Mouse (Mus musculus) lung, postnatal 0 days (tissue): ENCODE results near the gene Olfml2b. TPM values are rescaled to one million over a fixed set of nuclear protein-coding genes. Genes with fewer than 3 reads are reported as not detected.
A peak's percentile ranks its signal among the peaks of the same experiment; 100 is the strongest.

Experiments used
- ATAC-seq: fragments of 200-750 bp; cut with Nextera tagmentation; 2 replicates; pipeline ENCODE4 v1.8.0; 2017; ENCODE audit warnings: moderate library complexity
- DNase-seq: peaks from one replicate; pipeline ENCODE4 v3.0.0-alpha.2; 2016; ENCODE audit warnings: low spot score
- H3K27ac ChIP-seq: fragments of 300-500 bp; sonication (generic); 2 replicates; pipeline ENCODE4 v1.5.1; 2014; ENCODE audit warnings: antibody characterized with exemption, mild to moderate bottlenecking, low read length, mixed read lengths
- H3K27me3 ChIP-seq: fragments of 300-500 bp; sonication (generic); replicated peaks from 2 replicates; pipeline ENCODE4 v1.6.1; 2014; ENCODE audit warnings: low read length, mixed read lengths; ENCODE audit not compliant: insufficient read depth
- H3K36me3 ChIP-seq: fragments of 300-500 bp; sonication (generic); 2 replicates; pipeline ENCODE4 v1.6.1; 2014; ENCODE audit warnings: low read length, mixed read lengths; ENCODE audit not compliant: insufficient read depth
- H3K4me1 ChIP-seq: fragments of 300-500 bp; sonication (generic); 2 replicates; pipeline ENCODE4 v1.6.1; 2014; ENCODE audit warnings: antibody characterized with exemption, low read depth, low read length, mixed read lengths; ENCODE audit not compliant: insufficient read depth
- H3K4me2 ChIP-seq: fragments of 300-500 bp; sonication (generic); replicated peaks from 2 replicates; pipeline ENCODE4 v1.6.1; 2014; ENCODE audit warnings: low read depth, mild to moderate bottlenecking, low read length, moderate library complexity, mixed read lengths
- H3K4me3 ChIP-seq: fragments of 300-500 bp; sonication (generic); 2 replicates; pipeline ENCODE4 v1.5.1; 2014; ENCODE audit warnings: low read depth, low read length
- H3K9ac ChIP-seq: fragments of 300-500 bp; sonication (generic); replicated peaks from 2 replicates; pipeline ENCODE4 v1.6.1; 2014; ENCODE audit warnings: low read depth, mild to moderate bottlenecking
- H3K9me3 ChIP-seq: fragments of 300-500 bp; sonication (generic); 2 replicates; pipeline ENCODE4 v1.6.1; 2016; ENCODE audit warnings: low read length, mixed read lengths
- CTCF ChIP-seq: IDR thresholded peaks from 2 replicates; pipeline ENCODE4 v1.5.1; 2016; ENCODE audit warnings: antibody characterized with exemption, mild to moderate bottlenecking
- EP300 ChIP-seq: IDR thresholded peaks from 2 replicates; pipeline ENCODE4 v1.6.1; 2016; ENCODE audit warnings: antibody characterized with exemption, mild to moderate bottlenecking, control low read depth
- WGBS: fragments of 180-500 bp; shearing (Covaris S2); extraction: QIAGEN DNeasy Blood & Tissue Kit; methylation state at CpG from one replicate; pipeline ENCODE4 v1.1.7; 2014; 5-methylcytosine and 5-hydroxymethylcytosine counted together
- polyA plus RNA-seq: library from polyadenylated mRNA; unstranded; fragments of >200 nt; fragmentation: Nextera tagmentation; extraction: Ambion mirVana; gene quantifications from 2 replicates; pipeline ENCODE4 v1.2.1, GENCODE M21; 2015

Olfml2b gene
- polyA plus RNA-seq: 23.3 and 26.0 TPM in 2 replicates

GRCm38 (mm10) chr1:170644255-170645205, at the start of gene Olfml2b:
Gene Olfml2b (plus strand): TSS chr1:170644532.
- Histone ChIP-seq H3K4me1 (no peaks in the 10 kb centered on the region), H3K9ac (peak within 1 kb of the TSS; percentile 19), H3K27ac (no peak within 1 kb of the TSS), H3K9me3 (no peaks in the 10 kb centered on the region), H3K36me3 (no peaks in the 10 kb centered on the region), H3K27me3 (no peaks in the 10 kb centered on the region), H3K4me3 (peak within 1 kb of the TSS; percentile 45), H3K4me2 (peak within 1 kb of the TSS; percentile 68)
- TF ChIP-seq EP300 (no peak), CTCF (peak; percentile 27; the same call in 1 of the 2 replicates)
- peak; percentile 97 for ATAC-seq
- DNase-seq: peak; percentile 94
- 15% methylated on average over 47 of the region's 51 CpGs for WGBS

GRCm38 (mm10) chr1:170594575-170594974, 49.8 kb upstream of the Olfml2b start:
- Histone ChIP-seq H3K9ac (no peak overlapping the region), H3K4me2 (no peak overlapping the region), H3K4me3 (no peak overlapping the region), H3K9me3 (no peaks in the 10 kb centered on the region), H3K36me3 (no peaks in the 10 kb centered on the region), H3K27ac (no peak overlapping the region), H3K27me3 (no peaks in the 10 kb centered on the region), H3K4me1 (no peaks in the 10 kb centered on the region)
- no peak for TF ChIP-seq CTCF
- no peak for TF ChIP-seq EP300
- DNase-seq (no peak), ATAC-seq (no peak)
- 94% methylated on average over 7 of the region's 7 CpGs for WGBS

- no peak overlapping the region for H3K27ac ChIP-seq
- no peak overlapping the region for H3K9ac ChIP-seq
- peak; percentile 77 for DNase-seq
These were observed 38.9 kb upstream of the Olfml2b start for GRCm38 (mm10) chr1:170605228-170606001.

GRCm38 (mm10) chr1:170607231-170607917, 37.0 kb upstream of the Olfml2b start:
- Histone ChIP-seq H3K9me3 (no peaks in the 10 kb centered on the region), H3K27me3 (no peaks in the 10 kb centered on the region), H3K4me3 (no peak overlapping the region), H3K9ac (no peak overlapping the region), H3K36me3 (no peaks in the 10 kb centered on the region), H3K4me2 (no peak overlapping the region), H3K4me1 (no peaks in the 10 kb centered on the region), H3K27ac (no peak overlapping the region)
- WGBS: 82% methylated on average over 8 of the region's 8 CpGs
- TF ChIP-seq EP300 (no peak), CTCF (no peak)
- ATAC-seq: no peak
- DNase-seq: no peak

More at GRCm38 (mm10) chr1:170605228-170606001, 38.9 kb upstream of the Olfml2b start:
- peak; percentile 71 for ATAC-seq
- no peaks in the 10 kb centered on the region for H3K4me1 ChIP-seq
- no peaks in the 10 kb centered on the region for H3K27me3 ChIP-seq
- H3K36me3 ChIP-seq: no peaks in the 10 kb centered on the region
- WGBS: 51% methylated on average over 21 of the region's 21 CpGs
- no peak overlapping the region for H3K4me2 ChIP-seq
- TF ChIP-seq CTCF: no peak
- no peak for TF ChIP-seq EP300
- no peaks in the 10 kb centered on the region for H3K9me3 ChIP-seq
- H3K4me3 ChIP-seq: no peak overlapping the region

- H3K27me3 ChIP-seq: no peaks in the 10 kb centered on the region
- H3K4me1 ChIP-seq: no peaks in the 10 kb centered on the region
- 62% methylated on average over 3 of the region's 3 CpGs for WGBS
- H3K36me3 ChIP-seq: no peaks in the 10 kb centered on the region
- no peaks in the 10 kb centered on the region for H3K9me3 ChIP-seq
- no peak overlapping the region for H3K9ac ChIP-seq
- ATAC-seq (peak; percentile 28), DNase-seq (peak; percentile 20)
- TF ChIP-seq EP300 (no peak), CTCF (no peak)
- H3K27ac ChIP-seq: no peak overlapping the region
- no peak overlapping the region for H3K4me2 ChIP-seq
- H3K4me3 ChIP-seq: no peak overlapping the region
These were observed 35.8 kb upstream of the Olfml2b start for GRCm38 (mm10) chr1:170608461-170609071.
